Mouse (Mus musculus): ENCODE data around the gene Tas2r139. TPM values are rescaled to one million over a fixed set of nuclear protein-coding genes. Genes with fewer than 3 reads are reported as not detected.

The Tas2r139 gene
- total and polyA plus RNA-seq, 3 experiments, result not detected

Other genes with a start within 250 kb of the Tas2r139 start
- gene Sval1, start 189.3 kb upstream of the Tas2r139 start, total RNA-seq (2012; rRNA removed), result not detected in 2 replicates
- gene Sval1, start 189.3 kb upstream of the Tas2r139 start, total RNA-seq (2014; rRNA removed), result not detected in 2 replicates
- not detected in 2 replicates for gene Sval1, start 189.3 kb upstream of the Tas2r139 start, polyA plus RNA-seq (2012; ENCODE audit: insufficient read length, low read depth)
- gene Sval3, start 172.8 kb upstream of the Tas2r139 start, total RNA-seq (2012; rRNA removed), result not detected in 2 replicates
- gene Sval3, start 172.8 kb upstream of the Tas2r139 start, total RNA-seq (2014; rRNA removed), result not detected in 2 replicates
- not detected in 2 replicates for gene Sval3, start 172.8 kb upstream of the Tas2r139 start, polyA plus RNA-seq (2012; ENCODE audit: insufficient read length, low read depth)
- not detected in 2 replicates for gene Sva, start 102.5 kb upstream of the Tas2r139 start, total RNA-seq (2012; rRNA removed)
- not detected in 2 replicates for gene Sva, start 102.5 kb upstream of the Tas2r139 start, total RNA-seq (2014; rRNA removed)
- not detected in 2 replicates for gene Sva, start 102.5 kb upstream of the Tas2r139 start, polyA plus RNA-seq (2012; ENCODE audit: insufficient read length, low read depth)
- gene Tas2r144, start 74.4 kb downstream of the Tas2r139 start, total RNA-seq (2012; rRNA removed), result not detected in 2 replicates
- not detected in 2 replicates for gene Tas2r144, start 74.4 kb downstream of the Tas2r139 start, total RNA-seq (2014; rRNA removed)
- not detected in 2 replicates for gene Tas2r144, start 74.4 kb downstream of the Tas2r139 start, polyA plus RNA-seq (2012; ENCODE audit: insufficient read length, low read depth)
- 0.71 and 0.85 TPM in 2 replicates for gene Gstk1, start 105.0 kb downstream of the Tas2r139 start, total RNA-seq (2012; rRNA removed)
- 0.55 and 1.0 TPM in 2 replicates for gene Gstk1, start 105.0 kb downstream of the Tas2r139 start, total RNA-seq (2014; rRNA removed)
- 0.44 and 0.59 TPM in 2 replicates for gene Gstk1, start 105.0 kb downstream of the Tas2r139 start, polyA plus RNA-seq (2012; ENCODE audit: insufficient read length, low read depth)
- not detected in 2 replicates for gene Tmem139, start 121.0 kb downstream of the Tas2r139 start, total RNA-seq (2012; rRNA removed)
- gene Tmem139, start 121.0 kb downstream of the Tas2r139 start, total RNA-seq (2014; rRNA removed), result not detected in 2 replicates
- gene Tmem139, start 121.0 kb downstream of the Tas2r139 start, polyA plus RNA-seq (2012; ENCODE audit: insufficient read length, low read depth), result 0.20 TPM in 1 of 2 replicates, not detected in the other
- 22.6 and 24.7 TPM in 2 replicates for gene Casp2, start 124.0 kb downstream of the Tas2r139 start, total RNA-seq (2012; rRNA removed)
- gene Casp2, start 124.0 kb downstream of the Tas2r139 start, total RNA-seq (2014; rRNA removed), result 42.8 and 47.8 TPM in 2 replicates
- gene Casp2, start 124.0 kb downstream of the Tas2r139 start, polyA plus RNA-seq (2012; ENCODE audit: insufficient read length, low read depth), result 29.0 and 31.6 TPM in 2 replicates
- gene Clcn1, start 145.7 kb downstream of the Tas2r139 start, total RNA-seq (2012; rRNA removed), result 0.04 TPM in 2 replicates
- 0.08 and 0.18 TPM in 2 replicates for gene Clcn1, start 145.7 kb downstream of the Tas2r139 start, total RNA-seq (2014; rRNA removed)
- 0.26 and 0.50 TPM in 2 replicates for gene Clcn1, start 145.7 kb downstream of the Tas2r139 start, polyA plus RNA-seq (2012; ENCODE audit: insufficient read length, low read depth)
- gene Fam131b, start 183.7 kb downstream of the Tas2r139 start, total RNA-seq (2012; rRNA removed), result 0.04 TPM in 1 of 2 replicates, not detected in the other
- gene Fam131b, start 183.7 kb downstream of the Tas2r139 start, total RNA-seq (2014; rRNA removed), result 0.05 TPM in 2 replicates
- gene Fam131b, start 183.7 kb downstream of the Tas2r139 start, polyA plus RNA-seq (2012; ENCODE audit: insufficient read length, low read depth), result 0.09 TPM in 1 of 2 replicates, not detected in the other
- 1.8 and 2.2 TPM in 2 replicates for gene Zyx, start 208.7 kb downstream of the Tas2r139 start, total RNA-seq (2012; rRNA removed)
- gene Zyx, start 208.7 kb downstream of the Tas2r139 start, total RNA-seq (2014; rRNA removed), result 0.86 and 1.1 TPM in 2 replicates
- gene Zyx, start 208.7 kb downstream of the Tas2r139 start, polyA plus RNA-seq (2012; ENCODE audit: insufficient read length, low read depth), result 8.0 and 11.4 TPM in 2 replicates
- not detected in 2 replicates for gene Epha1, start 232.3 kb downstream of the Tas2r139 start, total RNA-seq (2012; rRNA removed)
- not detected in 2 replicates for gene Epha1, start 232.3 kb downstream of the Tas2r139 start, total RNA-seq (2014; rRNA removed)
- not detected in 2 replicates for gene Epha1, start 232.3 kb downstream of the Tas2r139 start, polyA plus RNA-seq (2012; ENCODE audit: insufficient read length, low read depth)